Mouse (Mus musculus) adipose tissue, adult 10 weeks (tissue): ENCODE measurements around the gene Trim69. TPM values are rescaled to one million over a fixed set of nuclear protein-coding genes. Genes with fewer than 3 reads are reported as not detected.

Experiments used
- polyA plus RNA-seq: library from polyadenylated mRNA; stranded (reverse); fragments of 350-450 nt; fragmentation: Illumina TruSeq; extraction: RNeasy Lipid Tissue Mini Kit (QIAGEN cat#74804); gene quantifications from one replicate; pipeline ENCODE4 v1.2.3, GENCODE M21; 2014; ENCODE audit warnings: low read depth, low replicate concordance

Gene Trim69
- polyA plus RNA-seq, result 2.5 TPM

GRCm38 (mm10) chr2:122160680-122161079, at the start of gene Trim69:
TSS of gene Trim69 (plus strand) at chr2:122160700.

GRCm38 (mm10) chr2:122117961-122118958, 42.2 kb upstream of the Trim69 start, which contains the start of gene Spg11:
TSS of gene Spg11 (minus strand) at chr2:122118386.

GRCm38 (mm10) chr2:122147508-122148241, 12.8 kb upstream of the Trim69 start, which contains the start of gene B2m:
TSS of gene B2m (plus strand) at chr2:122147686.

GRCm38 (mm10) chr2:122186106-122186505, 25.6 kb downstream of the Trim69 start, which contains the start of the genes Patl2 and Terb2:
TSS of gene Patl2 (minus strand) at chr2:122186189.
TSS of gene Terb2 (plus strand) at chr2:122186272.

Other genes with a start within 250 kb of the Trim69 start
- gene Ctdspl2, start 204.7 kb upstream of the Trim69 start, polyA plus RNA-seq, result 12.1 TPM
- not detected for gene Mageb3, start 204.6 kb upstream of the Trim69 start, polyA plus RNA-seq
- 16.7 TPM for gene Eif3j1, start 132.2 kb upstream of the Trim69 start, polyA plus RNA-seq
- gene Spg11, start 42.3 kb upstream of the Trim69 start, polyA plus RNA-seq, result 13.2 TPM
- 2,912 TPM for gene B2m, start 13.0 kb upstream of the Trim69 start, polyA plus RNA-seq
- 0.20 TPM for gene Patl2, start 25.5 kb downstream of the Trim69 start, polyA plus RNA-seq
- gene Terb2, start 25.6 kb downstream of the Trim69 start, polyA plus RNA-seq, result not detected
- gene Sord, start 74.0 kb downstream of the Trim69 start, polyA plus RNA-seq, result 86.4 TPM
- 0.24 TPM for gene Duox2, start 137.7 kb downstream of the Trim69 start, polyA plus RNA-seq
- gene Duoxa2, start 138.2 kb downstream of the Trim69 start, polyA plus RNA-seq, result not detected
- 1.0 TPM for gene Duoxa1, start 153.0 kb downstream of the Trim69 start, polyA plus RNA-seq
- 0.09 TPM for gene Duox1, start 155.0 kb downstream of the Trim69 start, polyA plus RNA-seq
- 15.8 TPM for gene Shf, start 208.5 kb downstream of the Trim69 start, polyA plus RNA-seq